Mouse (Mus musculus): ENCODE data around the gene Trmu.

- TF ChIP-seq GATA1 (IDR thresholded peaks at IDR 0.05; ENCODE audit: borderline replicate concordance, low read length), result no peak
- no peak for TF ChIP-seq FLI1 (IDR thresholded peaks at IDR 0.05; ENCODE audit: low read length)
Observed at GRCm38 (mm10) chr15:85845071-85845470, 34.0 kb upstream of the Trmu start.

Data from megakaryocyte, embryonic 14.5 days (primary cell).